Mouse (Mus musculus) liver, postnatal 0 days (tissue): ENCODE measurements around the gene Ankrd6.

Experiments
- CTCF ChIP-seq: sonication (generic); IDR thresholded peaks from 2 replicates; pipeline ENCODE4 v1.5.1; 2016; ENCODE audit warnings: antibody characterized with exemption, low read depth
- EP300 ChIP-seq: IDR thresholded peaks from 2 replicates; pipeline ENCODE4 v1.6.1; 2016; ENCODE audit warnings: antibody characterized with exemption, low read depth, mild to moderate bottlenecking

- TF ChIP-seq CTCF = no peak
- TF ChIP-seq EP300 = no peak
Observed at GRCm38 (mm10) chr4:32869370-32869769, 81.3 kb downstream of the Ankrd6 start.
